Mouse (Mus musculus): ENCODE measurements at regions not wholly inside any gene's neighbourhood (a gene's known extent, or its start where the extent isn't known, plus 50 kb on each side); places are given as distances from the start of the nearest gene placed in this dataset.

- TF ChIP-seq POLR2A (IDR thresholded peaks at IDR 0.05; ENCODE audit: low read depth, low read length) (no peak), CTCF (IDR thresholded peaks at IDR 0.05; ENCODE audit: borderline replicate concordance, insufficient read depth, low read length) (no peak)
Observed at GRCm38 (mm10) chr3:81771812-81772211, 160.6 kb upstream of the Ctso start.

Measured in embryonic fibroblast, embryonic 13.5 days (primary cell).